Comparison of ENCODE assay signal across 8 mouse cellular contexts in the genomic region with DNA sequence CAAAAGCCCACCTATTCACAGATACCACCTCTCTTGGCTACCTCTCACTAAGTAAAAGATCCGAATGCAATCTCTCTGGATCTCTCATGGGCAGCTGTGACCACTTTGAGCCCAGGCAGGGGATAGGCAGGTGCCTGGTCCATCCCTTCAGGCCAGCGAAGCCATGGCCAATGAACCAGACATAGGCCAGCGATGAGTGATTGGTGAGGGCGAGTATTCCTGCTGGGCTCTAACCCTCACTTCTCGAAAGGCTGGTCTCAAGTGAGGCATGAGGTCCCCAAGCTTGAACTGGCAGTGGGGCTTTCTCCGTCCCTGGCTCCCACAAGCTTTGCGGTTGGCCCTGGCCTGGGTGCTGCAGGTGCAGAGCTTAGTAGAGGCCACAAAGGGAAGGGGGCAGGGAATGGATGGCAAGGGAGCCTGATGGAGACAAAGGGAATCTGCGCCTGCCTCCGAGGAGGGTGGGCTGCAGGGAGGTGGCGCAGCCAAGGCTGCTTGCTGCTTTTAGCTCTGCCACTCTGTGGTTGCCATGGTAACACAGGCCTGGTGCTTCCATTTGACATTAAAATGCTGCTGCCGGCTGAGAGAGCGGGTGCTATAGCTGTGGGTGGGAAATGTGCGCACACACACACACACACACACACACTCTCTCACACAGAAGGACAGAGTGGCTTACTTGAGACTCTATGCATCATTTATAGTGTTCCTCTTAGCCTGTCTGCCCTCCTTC. TPM values are rescaled to one million over a fixed set of nuclear protein-coding genes. Genes with fewer than 3 reads are reported as not detected.
A peak's percentile ranks its signal among the peaks of the same experiment; 100 is the strongest.
DNase-seq lines count a peak whose midpoint lies in the region; ATAC-seq and TF ChIP-seq lines count a peak whose summit lies in the region.

No protein-coding gene starts in this region.

- H3K27ac ChIP-seq in forebrain, embryonic 12.5 days: peak overlapping the region; percentile 97
- peak overlapping the region; percentile 98 for H3K27ac ChIP-seq in layer of hippocampus, adult 2 months
- peak overlapping the region; percentile 99 for H3K27ac ChIP-seq in midbrain, embryonic 15.5 days

- no peak; the same call in 1 of the 2 replicates for TF ChIP-seq CTCF in layer of hippocampus, adult 2 months (conservative IDR thresholded peaks at IDR 0.05)

- ATAC-seq in forebrain, embryonic 12.5 days (ENCODE audit: low FRiP score): peak; percentile 94
- peak; percentile 95 for ATAC-seq in midbrain, embryonic 15.5 days (replicated peaks)
- no peak for ATAC-seq in megakaryocyte progenitor cell, adult 5-6 weeks (replicated peaks; ENCODE audit: poor library complexity)

- H3K9me3 ChIP-seq in forebrain, embryonic 12.5 days: no peaks in the 10 kb centered on the region
- H3K9me3 ChIP-seq in midbrain, embryonic 15.5 days: no peaks in the 10 kb centered on the region

- H3K36me3 ChIP-seq in forebrain, embryonic 12.5 days (replicated peaks): no peaks in the 10 kb centered on the region
- no peaks in the 10 kb centered on the region for H3K36me3 ChIP-seq in midbrain, embryonic 15.5 days (replicated peaks)

- WGBS in forebrain, embryonic 12.5 days: 11% methylated on average over 13 of the region's 13 CpGs
- WGBS in midbrain, embryonic 15.5 days: 6% methylated on average over 13 of the region's 13 CpGs

- H3K9ac ChIP-seq in forebrain, embryonic 12.5 days: peak overlapping the region; percentile 38; the same call in 1 of the 2 replicates
- H3K9ac ChIP-seq in midbrain, embryonic 15.5 days: peak overlapping the region; percentile 38

- DNase-seq in B cell, adult 2 months: peak; percentile 51 to 56
- peak; percentile 47 for DNase-seq in ZHBTc4 (ENCODE audit: low read depth, low spot score)
- peak; percentile 90 to 96 for DNase-seq in layer of hippocampus, adult 2 months (ENCODE audit: low spot score in 2 of 2)
- peak; percentile 81 for DNase-seq in thymus, postnatal 14 days
- DNase-seq in kidney, postnatal 36 days: no peak

- H3K4me3 ChIP-seq in forebrain, embryonic 12.5 days (replicated peaks): no peak overlapping the region
- H3K4me3 ChIP-seq in layer of hippocampus, adult 2 months: no peak overlapping the region
- H3K4me3 ChIP-seq in midbrain, embryonic 15.5 days: no peak overlapping the region

- peaks cover 56% of the 10 kb centered on the region for H3K4me1 ChIP-seq in forebrain, embryonic 12.5 days
- H3K4me1 ChIP-seq in midbrain, embryonic 15.5 days: peaks cover 50% of the 10 kb centered on the region

- H3K4me2 ChIP-seq in forebrain, embryonic 12.5 days: peak overlapping the region; percentile 41
- peak overlapping the region; percentile 38 for H3K4me2 ChIP-seq in midbrain, embryonic 15.5 days

- no peaks in the 10 kb centered on the region for H3K27me3 ChIP-seq in forebrain, embryonic 12.5 days
- H3K27me3 ChIP-seq in midbrain, embryonic 15.5 days (replicated peaks): no peaks in the 10 kb centered on the region

RNA-seq across cellular contexts. Expression of a gene that starts 27.1 kb away (rescaled TPM):
- polyA plus RNA-seq in forebrain, embryonic 12.5 days (2016; fragmentation: Nextera tagmentation; extraction: Ambion mirVana): 54.0 and 63.9 TPM in 2 replicates
- 100 to 1,000 TPM; 218 to 227 TPM for total RNA-seq in layer of hippocampus, adult 2 months (2021)
- polyA plus RNA-seq in midbrain, embryonic 15.5 days (2015; fragmentation: Nextera tagmentation; extraction: Ambion mirVana): 102 and 105 TPM in 2 replicates
- total RNA-seq in megakaryocyte progenitor cell, adult 5-6 weeks (2015): 5.0 and 5.8 TPM in 2 replicates
- total RNA-seq in megakaryocyte progenitor cell, adult 5-6 weeks (2017): 5.5 and 5.7 TPM in 2 replicates

Comparison
In these comparisons a context has a peak if more than half of its experiments do, and no peak if none do; other contexts are left out.
1. DNase-seq: peak in B cell, adult 2 months (2 of 2), ZHBTc4 (single experiment), layer of hippocampus, adult 2 months (2 of 2) and thymus, postnatal 14 days (single experiment); none in kidney, postnatal 36 days (0 of 2).
2. RNA of a gene that starts 27.1 kb away (total RNA-seq): 218 to 227 TPM in layer of hippocampus, adult 2 months; 5.0 to 5.8 TPM in megakaryocyte progenitor cell, adult 5-6 weeks; every median in the first group is over 10 times any median in the second.
3. Peak in every context shown above with its lines, with median percentiles within 50 percentile points of each other: H3K27ac ChIP-seq.